Mouse (Mus musculus): Measurements from ENCODE around the gene C1ql4.
"Not testable (repeated sequence)": the region's sequence is repeated elsewhere in the genome, so short reads cannot be mapped to it uniquely, and the experiment has no call there.

Gene C1ql4

GRCm38 (mm10) chr15:99074019-99074599 lies 13.5 kb downstream of the C1ql4 start, which contains the start of gene Troap:
Gene Troap (plus strand): TSS chr15:99074575.
- no peak for DNase-seq (ENCODE audit: low spot score)

GRCm38 (mm10) chr15:99071988-99072387 lies 15.6 kb downstream of the C1ql4 start:
- DNase-seq (ENCODE audit: low spot score) = no peak

GRCm38 (mm10) chr15:99065557-99066165 lies 22.0 kb downstream of the C1ql4 start:
- no peak for DNase-seq (ENCODE audit: low spot score)

- DNase-seq (ENCODE audit: low spot score) = peak; percentile 26
Observed at GRCm38 (mm10) chr15:99056332-99056731, 31.3 kb downstream of the C1ql4 start.

GRCm38 (mm10) chr15:99055511-99055961 lies 32.1 kb downstream of the C1ql4 start:
- DNase-seq (ENCODE audit: low spot score) = peak; percentile 23

GRCm38 (mm10) chr15:99055040-99055439 lies 32.6 kb downstream of the C1ql4 start, which contains the start of gene Prph:
Gene Prph (plus strand): TSS chr15:99055174.
- DNase-seq (ENCODE audit: low spot score) = no peak

- DNase-seq (ENCODE audit: low spot score) = no peak
Observed at GRCm38 (mm10) chr15:99053373-99053772, 34.2 kb downstream of the C1ql4 start.

- DNase-seq (ENCODE audit: low spot score) = peak; percentile 26
Observed at GRCm38 (mm10) chr15:99049473-99050253, 38.0 kb downstream of the C1ql4 start.

GRCm38 (mm10) chr15:99045734-99046133 lies 41.9 kb downstream of the C1ql4 start:
- not testable (repeated sequence) for DNase-seq (ENCODE audit: low spot score)

GRCm38 (mm10) chr15:99044854-99045253 lies 42.8 kb downstream of the C1ql4 start:
- DNase-seq (ENCODE audit: low spot score) = no peak

- DNase-seq (ENCODE audit: low spot score) = no peak
Observed at GRCm38 (mm10) chr15:99042334-99042733, 45.3 kb downstream of the C1ql4 start.

GRCm38 (mm10) chr15:99040920-99041856 lies 46.4 kb downstream of the C1ql4 start:
- no peak for DNase-seq (ENCODE audit: low spot score)

GRCm38 (mm10) chr15:99039996-99040919 lies 47.4 kb downstream of the C1ql4 start:
- DNase-seq (ENCODE audit: low spot score) = no peak

GRCm38 (mm10) chr15:99039306-99039705 lies 48.3 kb downstream of the C1ql4 start:
- DNase-seq (ENCODE audit: low spot score) = no peak

- no peak for DNase-seq (ENCODE audit: low spot score)
Observed at GRCm38 (mm10) chr15:99038797-99039196, 48.8 kb downstream of the C1ql4 start.

GRCm38 (mm10) chr15:99038025-99038424 lies 49.6 kb downstream of the C1ql4 start:
- DNase-seq (ENCODE audit: low spot score) = no peak

GRCm38 (mm10) chr15:99036249-99036905 lies 51.2 kb downstream of the C1ql4 start:
- DNase-seq (ENCODE audit: low spot score) = no peak

GRCm38 (mm10) chr15:99035431-99035830 lies 52.2 kb downstream of the C1ql4 start:
- no peak for DNase-seq (ENCODE audit: low spot score)

Data from urinary bladder, postnatal 25 days (tissue).